ENCODE assay signal across 8 mouse cellular contexts in the genomic region with DNA sequence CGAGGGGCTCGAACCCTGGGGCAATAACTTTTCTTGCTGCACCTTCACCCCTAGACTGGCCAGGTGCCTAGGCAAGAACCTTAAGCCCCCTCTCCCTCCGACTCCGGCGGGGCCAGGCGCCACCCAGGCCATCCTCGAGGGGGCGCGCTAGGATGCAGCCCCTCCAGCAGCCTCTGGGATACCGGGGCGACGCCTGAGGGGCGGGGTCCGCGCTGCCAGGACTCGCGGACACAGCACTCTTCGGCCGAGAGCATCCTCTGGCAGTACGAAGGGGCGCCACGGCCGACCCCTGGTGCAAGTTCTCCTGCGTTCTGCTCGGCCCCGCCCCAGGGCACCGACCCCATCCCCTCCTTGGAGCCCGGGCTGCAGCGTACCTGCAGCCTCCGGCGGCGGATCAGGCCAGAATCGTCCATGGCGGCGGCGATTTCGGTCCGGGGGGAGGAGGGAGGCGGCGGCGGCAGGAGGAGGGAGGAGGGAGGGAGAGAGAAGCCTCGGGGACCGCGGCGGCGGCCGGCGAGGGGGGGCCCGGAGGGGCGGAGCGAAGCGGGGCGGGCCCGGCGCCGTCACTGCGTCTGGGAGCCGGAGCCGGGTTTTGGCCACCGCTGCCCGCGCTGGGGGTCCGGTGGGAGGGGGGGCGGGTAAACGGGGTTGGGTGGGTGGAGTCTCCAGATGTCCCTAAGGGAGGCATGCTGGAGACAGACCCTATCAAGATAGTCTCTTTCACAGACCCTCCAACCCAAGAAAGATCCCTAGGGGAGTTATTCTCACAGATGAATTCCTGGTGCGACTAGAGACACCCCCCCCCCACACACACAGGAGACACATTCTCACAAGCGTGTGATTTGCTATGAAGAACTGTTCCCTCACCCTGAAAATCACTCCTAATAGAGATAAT. TPM values are rescaled to one million over a fixed set of nuclear protein-coding genes. Genes with fewer than 3 reads are reported as not detected.
A peak's percentile ranks its signal among the peaks of the same experiment; 100 is the strongest.
DNase-seq lines count a peak whose midpoint lies in the region; ATAC-seq and TF ChIP-seq lines count a peak whose summit lies in the region.

No protein-coding gene starts in this region.

- H3K36me3 ChIP-seq in heart, embryonic 12.5 days: no peaks in the 10 kb centered on the region
- no peaks in the 10 kb centered on the region for H3K36me3 ChIP-seq in C2C12 (ENCODE audit: control insufficient read depth, insufficient read depth)
- no peaks in the 10 kb centered on the region for H3K36me3 ChIP-seq in hindbrain, embryonic 10.5 days
- no peaks in the 10 kb centered on the region for H3K36me3 ChIP-seq in midbrain, embryonic 11.5 days (ENCODE audit: control insufficient read depth, insufficient read depth, low read length)

- no peak overlapping the region for H3K9ac ChIP-seq in heart, embryonic 12.5 days
- peak overlapping the region; percentile 62 for H3K9ac ChIP-seq in midbrain, embryonic 11.5 days (ENCODE audit: low read length)

- peaks cover 92% of the 10 kb centered on the region for H3K27me3 ChIP-seq in heart, embryonic 12.5 days (replicated peaks)
- peaks cover 42% of the 10 kb centered on the region for H3K27me3 ChIP-seq in C2C12 (ENCODE audit: control insufficient read depth, insufficient read depth, insufficient read length)
- peaks cover 89% of the 10 kb centered on the region for H3K27me3 ChIP-seq in hindbrain, embryonic 10.5 days (ENCODE audit: insufficient read depth, poor library complexity, severe bottlenecking)
- peaks cover 46% of the 10 kb centered on the region for H3K27me3 ChIP-seq in midbrain, embryonic 11.5 days (ENCODE audit: control insufficient read depth, insufficient read depth, low read length)

- no peaks in the 10 kb centered on the region for H3K79me3 ChIP-seq in C2C12 (ENCODE audit: low read depth)

- H3K27ac ChIP-seq in heart, embryonic 12.5 days (ENCODE audit: poor library complexity, severe bottlenecking): no peak overlapping the region
- peak overlapping the region; percentile 77 for H3K27ac ChIP-seq in hindbrain, embryonic 10.5 days
- no peak overlapping the region for H3K27ac ChIP-seq in midbrain, embryonic 11.5 days (ENCODE audit: low read depth, low read length)

- H3K4me1 ChIP-seq in heart, embryonic 12.5 days (replicated peaks): peaks cover 13% of the 10 kb centered on the region
- peaks cover 32% of the 10 kb centered on the region for H3K4me1 ChIP-seq in hindbrain, embryonic 10.5 days (replicated peaks)
- peaks cover 23% of the 10 kb centered on the region for H3K4me1 ChIP-seq in midbrain, embryonic 11.5 days (ENCODE audit: control insufficient read depth, insufficient read depth, low read length)

- TF ChIP-seq CTCF in C2C12 (IDR thresholded peaks at IDR 0.05; ENCODE audit: control insufficient read depth, insufficient read depth, insufficient read length): no peak

- H3K4me3 ChIP-seq in heart, embryonic 12.5 days: peak overlapping the region; percentile 43
- no peak overlapping the region for H3K4me3 ChIP-seq in C2C12 (ENCODE audit: insufficient read depth, poor library complexity, severe bottlenecking)
- H3K4me3 ChIP-seq in hindbrain, embryonic 10.5 days: peak overlapping the region; percentile 73
- peak overlapping the region; percentile 57 for H3K4me3 ChIP-seq in midbrain, embryonic 11.5 days (ENCODE audit: low read depth, low read length)

- H3K4me2 ChIP-seq in heart, embryonic 12.5 days: peak overlapping the region; percentile 68
- peak overlapping the region; percentile 92 for H3K4me2 ChIP-seq in midbrain, embryonic 11.5 days

- WGBS in heart, embryonic 12.5 days: under 1% methylated on average over 41 of the region's 67 CpGs
- WGBS in hindbrain, embryonic 10.5 days: under 1% methylated on average over 62 of the region's 67 CpGs
- 0% methylated on average over 46 of the region's 67 CpGs for WGBS in midbrain, embryonic 11.5 days

- peak; percentile 35; the same call in 1 of the 2 replicates for ATAC-seq in heart, embryonic 12.5 days (ENCODE audit: insufficient number of reproducible peaks, low FRiP score)
- peak; percentile 73 for ATAC-seq in midbrain, embryonic 11.5 days (ENCODE audit: low FRiP score)

- H3K9me3 ChIP-seq in heart, embryonic 12.5 days (replicated peaks): no peaks in the 10 kb centered on the region
- H3K9me3 ChIP-seq in hindbrain, embryonic 10.5 days: no peaks in the 10 kb centered on the region
- H3K9me3 ChIP-seq in midbrain, embryonic 11.5 days (ENCODE audit: control insufficient read depth, low read length): no peaks in the 10 kb centered on the region

- H3ac ChIP-seq in C2C12 (ENCODE audit: control insufficient read depth, insufficient read length, low read depth): peak overlapping the region; percentile 24

- H3K79me2 ChIP-seq in C2C12 (ENCODE audit: control insufficient read depth, insufficient read depth): no peaks in the 10 kb centered on the region

- DNase-seq in heart, adult 18-20 months: no peak
- DNase-seq in cerebellum, postnatal 14 days: peak; percentile 79 to 86
- peak; percentile 64 for DNase-seq in hindbrain, embryonic 10.5 days (ENCODE audit: low spot score)
- DNase-seq in midbrain, embryonic 11.5 days (ENCODE audit: low spot score, missing footprints): peak; percentile 97
- no peak for DNase-seq in ovary, adult 18-20 months (ENCODE audit: low spot score)
- DNase-seq in gastrocnemius, adult 8-10 months (ENCODE audit: low spot score in 2 of 2): no peak

TF ChIP-seq in C2C12, 6 proteins besides CTCF, POLR2A, EP300 and RAD21:
- TF ChIP-seq MYOD1 (IDR thresholded peaks at IDR 0.05; ENCODE audit: control insufficient read depth, insufficient read length, low read depth) (no peak), MAX (IDR thresholded peaks at IDR 0.05) (no peak), USF1 (IDR thresholded peaks at IDR 0.05; ENCODE audit: low read depth) (no peak), MYOG (IDR thresholded peaks at IDR 0.05; ENCODE audit: control insufficient read depth, extremely low read depth, insufficient read length) (no peak), CEBPB (IDR thresholded peaks at IDR 0.05; ENCODE audit: low read depth) (no peak), FOSL1 (IDR thresholded peaks at IDR 0.05; ENCODE audit: insufficient read depth, low read length, poor library complexity, severe bottlenecking) (no peak)
TF ChIP-seq in C2C12: peak in this region for 0.

RNA-seq across cellular contexts. Expression of a gene that starts 0.9 kb away (rescaled TPM):
- polyA plus RNA-seq in heart, embryonic 12.5 days (2016; fragmentation: Nextera tagmentation; extraction: Ambion mirVana): 0.20 and 0.31 TPM in 2 replicates
- not detected for total RNA-seq in heart, adult 18-20 months (2021)
- 0.05 TPM for polyA plus RNA-seq in C2C12 (2012; fragmentation: generic; extraction: Trizol)
- polyA plus RNA-seq in hindbrain, embryonic 10.5 days (2016; fragmentation: Nextera tagmentation; extraction: Ambion mirVana): 0.55 and 0.88 TPM in 2 replicates
- polyA plus RNA-seq in midbrain, embryonic 11.5 days (2014; fragmentation: Nextera tagmentation; extraction: Ambion mirVana): 0.15 TPM in 1 of 2 replicates, not detected in the other
- total RNA-seq in gastrocnemius, adult 8-10 months (2022): not detected

RNA-seq across cellular contexts. Expression of a gene that starts 8.7 kb away (rescaled TPM):
- polyA plus RNA-seq in heart, embryonic 12.5 days (2016; fragmentation: Nextera tagmentation; extraction: Ambion mirVana): 0.13 and 0.24 TPM in 2 replicates
- total RNA-seq in heart, adult 18-20 months (2021): under 1 TPM; 0.10 TPM
- polyA plus RNA-seq in C2C12 (2012; fragmentation: generic; extraction: Trizol): not detected
- polyA plus RNA-seq in hindbrain, embryonic 10.5 days (2016; fragmentation: Nextera tagmentation; extraction: Ambion mirVana): 5.0 and 12.7 TPM in 2 replicates
- polyA plus RNA-seq in midbrain, embryonic 11.5 days (2014; fragmentation: Nextera tagmentation; extraction: Ambion mirVana): 8.8 and 10.2 TPM in 2 replicates
- total RNA-seq in gastrocnemius, adult 8-10 months (2022): under 1 TPM in 1 of 4 experiments, not detected in 3; 0.07 TPM

RNA-seq across cellular contexts. Expression of a gene that starts 23.4 kb away (rescaled TPM):
- polyA plus RNA-seq in heart, embryonic 12.5 days (2016; fragmentation: Nextera tagmentation; extraction: Ambion mirVana): not detected in 2 replicates
- 1 to 10 TPM in 1 of 2 experiments, not detected in 1; 2.3 TPM for total RNA-seq in heart, adult 18-20 months (2021)
- polyA plus RNA-seq in C2C12 (2012; fragmentation: generic; extraction: Trizol): not detected
- not detected in 2 replicates for polyA plus RNA-seq in hindbrain, embryonic 10.5 days (2016; fragmentation: Nextera tagmentation; extraction: Ambion mirVana)
- polyA plus RNA-seq in midbrain, embryonic 11.5 days (2014; fragmentation: Nextera tagmentation; extraction: Ambion mirVana): not detected in 2 replicates
- total RNA-seq in gastrocnemius, adult 8-10 months (2022): 1 to 10 TPM in 1 of 4 experiments, not detected in 3; 1.1 TPM

RNA-seq across cellular contexts. Expression of a gene that starts 23.5 kb away (rescaled TPM):
- 638 and 672 TPM in 2 replicates for polyA plus RNA-seq in heart, embryonic 12.5 days (2016; fragmentation: Nextera tagmentation; extraction: Ambion mirVana)
- total RNA-seq in heart, adult 18-20 months (2021): 100 to 1,000 TPM; 648 to 740 TPM
- polyA plus RNA-seq in C2C12 (2012; fragmentation: generic; extraction: Trizol): 609 TPM
- polyA plus RNA-seq in hindbrain, embryonic 10.5 days (2016; fragmentation: Nextera tagmentation; extraction: Ambion mirVana): 1,241 and 1,456 TPM in 2 replicates
- 1,298 and 1,349 TPM in 2 replicates for polyA plus RNA-seq in midbrain, embryonic 11.5 days (2014; fragmentation: Nextera tagmentation; extraction: Ambion mirVana)
- total RNA-seq in gastrocnemius, adult 8-10 months (2022): 100 to 1,000 TPM; 173 to 193 (median 187) TPM

RNA-seq across cellular contexts. Expression of a gene that starts 23.7 kb away (rescaled TPM):
- polyA plus RNA-seq in heart, embryonic 12.5 days (2016; fragmentation: Nextera tagmentation; extraction: Ambion mirVana): 77.1 and 79.0 TPM in 2 replicates
- 10 to 100 TPM; 45.6 to 48.4 TPM for total RNA-seq in heart, adult 18-20 months (2021)
- polyA plus RNA-seq in C2C12 (2012; fragmentation: generic; extraction: Trizol): 145 TPM
- 137 and 146 TPM in 2 replicates for polyA plus RNA-seq in hindbrain, embryonic 10.5 days (2016; fragmentation: Nextera tagmentation; extraction: Ambion mirVana)
- 113 and 121 TPM in 2 replicates for polyA plus RNA-seq in midbrain, embryonic 11.5 days (2014; fragmentation: Nextera tagmentation; extraction: Ambion mirVana)
- total RNA-seq in gastrocnemius, adult 8-10 months (2022): 10 to 100 TPM; 20.4 to 26.5 (median 23.9) TPM

Comparison
In these comparisons a context has a peak if more than half of its experiments do, and no peak if none do; other contexts are left out.
1. DNase-seq: peak in cerebellum, postnatal 14 days (2 of 2), hindbrain, embryonic 10.5 days (single experiment) and midbrain, embryonic 11.5 days (single experiment); none in heart, adult 18-20 months (0 of 2), ovary, adult 18-20 months (single experiment) and gastrocnemius, adult 8-10 months (0 of 2).